Mouse (Mus musculus): Measurements from ENCODE around the gene Amer2.

DNA sequence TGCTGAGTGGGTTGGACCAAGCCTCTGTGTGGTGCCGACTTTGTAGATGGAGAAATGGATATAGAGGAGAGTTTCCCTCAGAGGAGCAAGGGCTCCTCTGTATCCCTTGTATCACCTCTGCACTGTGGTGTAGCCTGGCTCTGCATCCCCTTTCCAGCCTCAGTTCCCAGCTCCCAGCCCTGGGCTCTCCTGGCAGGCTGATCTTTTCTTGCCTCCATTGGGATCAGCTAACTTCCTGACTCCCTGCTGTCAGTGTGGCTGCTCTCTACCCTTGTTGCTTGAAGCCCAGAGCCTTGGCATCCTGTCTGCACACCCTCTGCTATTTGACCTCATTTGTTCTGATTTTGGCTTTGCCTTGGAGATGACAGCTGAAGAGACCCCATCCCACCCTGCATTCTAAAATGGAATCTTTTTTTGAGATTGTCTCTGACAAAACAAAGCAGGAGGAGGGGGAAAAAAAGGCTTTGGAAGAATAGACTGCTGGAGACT, at the start of gene Amer2:
- TF ChIP-seq CTCF (IDR thresholded peaks at IDR 0.05; ENCODE audit: low read depth, low read length), result no peak
- TF ChIP-seq POLR2A (IDR thresholded peaks at IDR 0.05; ENCODE audit: extremely low read depth, insufficient read depth, low read length), result no peak
